Mouse (Mus musculus) neural tube, embryonic 14.5 days (tissue): Measurements from ENCODE around the gene Cmip. TPM values are rescaled to one million over a fixed set of nuclear protein-coding genes. Genes with fewer than 3 reads are reported as not detected.

Experiments used
- ATAC-seq: fragments of 200-750 bp; cut with Nextera tagmentation; 2 replicates; pipeline ENCODE4 v1.8.0; 2017; ENCODE audit warnings: low read depth, mild to moderate bottlenecking, moderate TSS enrichment, moderate library complexity
- H3K27ac ChIP-seq: fragments of 300-500 bp; sonication (generic); 2 replicates; pipeline ENCODE4 v1.5.1; 2014; ENCODE audit warnings: low read depth, mild to moderate bottlenecking, control low read depth, low read length, moderate library complexity, mixed read lengths
- H3K27me3 ChIP-seq: fragments of 300-500 bp; sonication (generic); 2 replicates; pipeline ENCODE4 v1.6.1; 2014; ENCODE audit warnings: low read length; ENCODE audit not compliant: control insufficient read depth, insufficient read depth
- H3K36me3 ChIP-seq: fragments of 300-500 bp; sonication (generic); 2 replicates; pipeline ENCODE4 v1.6.1; 2014; ENCODE audit warnings: low read length, mixed read lengths; ENCODE audit not compliant: control insufficient read depth, insufficient read depth
- H3K4me1 ChIP-seq: fragments of 300-500 bp; sonication (generic); 2 replicates; pipeline ENCODE4 v1.6.1; 2014; ENCODE audit warnings: low read length; ENCODE audit not compliant: control insufficient read depth, insufficient read depth
- H3K4me2 ChIP-seq: fragments of 300-500 bp; sonication (generic); 2 replicates; pipeline ENCODE4 v1.6.1; 2014; ENCODE audit warnings: mild to moderate bottlenecking, low read depth, low read length, control low read depth
- H3K4me3 ChIP-seq: fragments of 300-500 bp; sonication (generic); 2 replicates; pipeline ENCODE4 v1.5.1; 2014; ENCODE audit warnings: low read depth, low read length, control low read depth, mixed read lengths
- H3K9ac ChIP-seq: fragments of 300-500 bp; sonication (generic); replicated peaks from 2 replicates; pipeline ENCODE4 v1.6.1; 2014; ENCODE audit warnings: low read depth, mild to moderate bottlenecking, control low read depth, low read length, mixed read lengths
- H3K9me3 ChIP-seq: fragments of 300-500 bp; sonication (generic); 2 replicates; pipeline ENCODE4 v1.6.1; 2016; ENCODE audit warnings: low read length; ENCODE audit not compliant: control insufficient read depth
- WGBS: fragments of 180-500 bp; shearing (Covaris S2); extraction: QIAGEN DNeasy Blood & Tissue Kit; methylation state at CpG from one replicate; pipeline ENCODE4 v1.1.7; 2014; 5-methylcytosine and 5-hydroxymethylcytosine counted together
- polyA plus RNA-seq: library from polyadenylated mRNA; unstranded; fragments of >200 nt; fragmentation: Nextera tagmentation; extraction: Ambion mirVana; gene quantifications from 2 replicates; pipeline ENCODE4 v1.2.1, GENCODE M21; 2014

The Cmip gene
- polyA plus RNA-seq, 1 experiment from 2014 or later: 135 TPM

GRCm38 (mm10) chr8:117236531-117236930 lies 20.3 kb upstream of the Cmip start:
- Histone ChIP-seq H3K9ac (no peak overlapping the region), H3K4me3 (no peak overlapping the region), H3K4me2 (no peak overlapping the region), H3K36me3 (no peaks in the 10 kb centered on the region), H3K9me3 (no peaks in the 10 kb centered on the region), H3K27ac (no peak overlapping the region), H3K4me1 (no peaks in the 10 kb centered on the region), H3K27me3 (no peaks in the 10 kb centered on the region)
- 95% methylated on average over 4 of the region's 4 CpGs for WGBS
- no peak for ATAC-seq

GRCm38 (mm10) chr8:117240326-117240725 lies 16.5 kb upstream of the Cmip start:
- Histone ChIP-seq H3K36me3 (no peaks in the 10 kb centered on the region), H3K27me3 (no peaks in the 10 kb centered on the region), H3K4me1 (no peaks in the 10 kb centered on the region), H3K9me3 (no peaks in the 10 kb centered on the region), H3K4me3 (no peak overlapping the region), H3K9ac (no peak overlapping the region), H3K4me2 (no peak overlapping the region), H3K27ac (no peak overlapping the region)
- no peak for ATAC-seq
- 80% methylated on average over 5 of the region's 5 CpGs for WGBS

- no peaks in the 10 kb centered on the region for H3K9me3 ChIP-seq
- H3K4me3 ChIP-seq: no peak overlapping the region
- no peaks in the 10 kb centered on the region for H3K4me1 ChIP-seq
- H3K27me3 ChIP-seq: no peaks in the 10 kb centered on the region
- no peak overlapping the region for H3K9ac ChIP-seq
- no peak overlapping the region for H3K27ac ChIP-seq
- no peaks in the 10 kb centered on the region for H3K36me3 ChIP-seq
- no peak overlapping the region for H3K4me2 ChIP-seq
- 83% methylated on average over 5 of the region's 5 CpGs for WGBS
- no peak for ATAC-seq
These were observed 15.9 kb upstream of the Cmip start for GRCm38 (mm10) chr8:117240841-117241494.

- Histone ChIP-seq H3K4me1 (no peaks in the 10 kb centered on the region), H3K4me3 (no peak overlapping the region), H3K36me3 (no peaks in the 10 kb centered on the region), H3K27ac (no peak overlapping the region), H3K4me2 (no peak overlapping the region), H3K27me3 (no peaks in the 10 kb centered on the region), H3K9me3 (no peaks in the 10 kb centered on the region), H3K9ac (no peak overlapping the region)
- ATAC-seq: no peak
- WGBS: 25% methylated on average over 3 of the region's 3 CpGs
These were observed 15.0 kb upstream of the Cmip start for GRCm38 (mm10) chr8:117241848-117242247.

- 84% methylated on average over 6 of the region's 6 CpGs for WGBS
- no peak overlapping the region for H3K9ac ChIP-seq
- H3K4me1 ChIP-seq: no peaks in the 10 kb centered on the region
- no peak overlapping the region for H3K4me2 ChIP-seq
- no peaks in the 10 kb centered on the region for H3K9me3 ChIP-seq
- no peaks in the 10 kb centered on the region for H3K36me3 ChIP-seq
- ATAC-seq: no peak
- no peak overlapping the region for H3K27ac ChIP-seq
- no peaks in the 10 kb centered on the region for H3K27me3 ChIP-seq
- H3K4me3 ChIP-seq: no peak overlapping the region
These were observed 14.6 kb upstream of the Cmip start for GRCm38 (mm10) chr8:117242286-117242685.

- H3K36me3 ChIP-seq: no peaks in the 10 kb centered on the region
These were observed 12.3 kb upstream of the Cmip start for GRCm38 (mm10) chr8:117244601-117245000.

GRCm38 (mm10) chr8:117248341-117248740 lies 8.5 kb upstream of the Cmip start:
- Histone ChIP-seq H3K4me3 (no peak overlapping the region), H3K9ac (no peak overlapping the region), H3K27me3 (no peaks in the 10 kb centered on the region), H3K4me1 (no peaks in the 10 kb centered on the region), H3K4me2 (no peak overlapping the region), H3K9me3 (no peaks in the 10 kb centered on the region), H3K27ac (no peak overlapping the region), H3K36me3 (no peaks in the 10 kb centered on the region)
- 87% methylated on average over 11 of the region's 11 CpGs for WGBS
- ATAC-seq: no peak

More at GRCm38 (mm10) chr8:117244601-117245000, 12.3 kb upstream of the Cmip start:
- no peaks in the 10 kb centered on the region for H3K9me3 ChIP-seq
- H3K27me3 ChIP-seq: no peaks in the 10 kb centered on the region
- no peak overlapping the region for H3K9ac ChIP-seq
- no peaks in the 10 kb centered on the region for H3K4me1 ChIP-seq
- H3K27ac ChIP-seq: no peak overlapping the region
- H3K4me3 ChIP-seq: no peak overlapping the region
- ATAC-seq: no peak
- no peak overlapping the region for H3K4me2 ChIP-seq
- WGBS: 48% methylated on average over 6 of the region's 6 CpGs

GRCm38 (mm10) chr8:117251086-117251681 lies 5.7 kb upstream of the Cmip start:
- Histone ChIP-seq H3K9ac (no peak overlapping the region), H3K27me3 (no peaks in the 10 kb centered on the region), H3K9me3 (no peaks in the 10 kb centered on the region), H3K4me1 (no peaks in the 10 kb centered on the region), H3K4me2 (no peak overlapping the region), H3K27ac (no peak overlapping the region), H3K4me3 (no peak overlapping the region), H3K36me3 (no peaks in the 10 kb centered on the region)
- 39% methylated on average over 7 of the region's 7 CpGs for WGBS
- no peak for ATAC-seq

GRCm38 (mm10) chr8:117252650-117253049 lies 4.2 kb upstream of the Cmip start:
- Histone ChIP-seq H3K27me3 (no peaks in the 10 kb centered on the region; the same call in 1 of the 2 replicates), H3K9ac (no peak overlapping the region), H3K4me2 (no peak overlapping the region), H3K9me3 (no peaks in the 10 kb centered on the region), H3K27ac (no peak overlapping the region), H3K4me1 (no peaks in the 10 kb centered on the region), H3K4me3 (no peak overlapping the region), H3K36me3 (no peaks in the 10 kb centered on the region)
- 94% methylated on average over 8 of the region's 8 CpGs for WGBS
- ATAC-seq: no peak
